Mouse (Mus musculus): Measurements from ENCODE around the gene H1foo.

Gene H1foo

GRCm38 (mm10) chr6:115960322-115960721 is 15.6 kb downstream of the H1foo start:
- in situ Hi-C loops (cut with MboI, MseI): no loop called here

GRCm38 (mm10) chr6:115961743-115962142 is 17.0 kb downstream of the H1foo start:
- in situ Hi-C loops (cut with MboI, MseI): no loop called here

GRCm38 (mm10) chr6:115962439-115963085 is 17.8 kb downstream of the H1foo start:
- in situ Hi-C loops (cut with MboI, MseI): no loop called here

GRCm38 (mm10) chr6:115963656-115964055 is 18.9 kb downstream of the H1foo start:
- in situ Hi-C loops (cut with MboI, MseI): no loop called here

- in situ Hi-C loops (cut with MboI, MseI): no loop called here
Observed at GRCm38 (mm10) chr6:115966227-115966966, 21.7 kb downstream of the H1foo start.

GRCm38 (mm10) chr6:115967291-115967880 is 22.6 kb downstream of the H1foo start:
- in situ Hi-C loops (cut with MboI, MseI): no loop called here

- in situ Hi-C loops (cut with MboI, MseI): no loop called here
Observed at GRCm38 (mm10) chr6:115968086-115968485, 23.3 kb downstream of the H1foo start.

- in situ Hi-C loops (cut with MboI, MseI): no loop called here
Observed at GRCm38 (mm10) chr6:115968700-115969099, 24.0 kb downstream of the H1foo start.

GRCm38 (mm10) chr6:115969103-115969502 is 24.4 kb downstream of the H1foo start:
- in situ Hi-C loops (cut with MboI, MseI): no loop called here

GRCm38 (mm10) chr6:115969952-115970351 is 25.2 kb downstream of the H1foo start:
- in situ Hi-C loops (cut with MboI, MseI): no loop called here

GRCm38 (mm10) chr6:115971273-115972060 is 26.7 kb downstream of the H1foo start:
- in situ Hi-C loops (cut with MboI, MseI): no loop called here

GRCm38 (mm10) chr6:115972083-115972764 is 27.5 kb downstream of the H1foo start:
- in situ Hi-C loops (cut with MboI, MseI): no loop called here

- in situ Hi-C loops (cut with MboI, MseI): no loop called here
Observed at GRCm38 (mm10) chr6:115973139-115973875, 28.6 kb downstream of the H1foo start.

- in situ Hi-C loops (cut with MboI, MseI): no loop called here
Observed at GRCm38 (mm10) chr6:115973881-115974662, 29.3 kb downstream of the H1foo start.

- in situ Hi-C loops (cut with MboI, MseI): no loop called here
Observed at GRCm38 (mm10) chr6:115975606-115976005, 30.9 kb downstream of the H1foo start.

- in situ Hi-C loops (cut with MboI, MseI): no loop called here
Observed at GRCm38 (mm10) chr6:115977810-115978209, 33.1 kb downstream of the H1foo start.

GRCm38 (mm10) chr6:115978596-115978995 is 33.9 kb downstream of the H1foo start:
- in situ Hi-C loops (cut with MboI, MseI): no loop called here

GRCm38 (mm10) chr6:115982889-115983288 is 38.2 kb downstream of the H1foo start:
- in situ Hi-C loops (cut with MboI, MseI): no loop called here

- in situ Hi-C loops (cut with MboI, MseI): no loop called here
Observed at GRCm38 (mm10) chr6:115983306-115984038, 38.7 kb downstream of the H1foo start.

Measured in regulatory T cell (primary cell).